Mouse (Mus musculus): ENCODE measurements at regions not wholly inside any gene's neighbourhood (a gene's known extent, or its start where the extent isn't known, plus 50 kb on each side); places are given as distances from the start of the nearest gene placed in this dataset.

- Histone ChIP-seq H3K27ac (ENCODE audit: insufficient read depth, low read depth, low read length, poor library complexity, severe bottlenecking) (no peak overlapping the region), H3K4me3 (ENCODE audit: insufficient read depth in 1 of 2, low read depth in 1 of 2, low read length in 2 of 2, poor library complexity in 1 of 2, severe bottlenecking in 1 of 2) (no peak overlapping the region), H3K36me3 (ENCODE audit: control insufficient read depth, insufficient read depth, low read length, poor library complexity, severe bottlenecking) (no peaks in the 10 kb centered on the region), H3K9ac (ENCODE audit: insufficient read depth, low read depth, low read length, poor library complexity, severe bottlenecking) (no peak overlapping the region), H3K9me3 (ENCODE audit: control insufficient read depth, insufficient read depth, low read depth, low read length) (no peaks in the 10 kb centered on the region), H3K4me1 (ENCODE audit: control insufficient read depth in 2 of 2, insufficient read depth in 2 of 2, low read length in 2 of 2, poor library complexity in 1 of 2) (no peaks in the 10 kb centered on the region)
- TF ChIP-seq CHD2 (IDR thresholded peaks at IDR 0.05; ENCODE audit: low read depth, low read length) (no peak), MAFK (IDR thresholded peaks at IDR 0.05; ENCODE audit: insufficient read depth, low read depth, low read length) (no peak), ZNF384 (IDR thresholded peaks at IDR 0.05; ENCODE audit: low read depth, low read length) (no peak), ZC3H11A (IDR thresholded peaks at IDR 0.05; ENCODE audit: borderline replicate concordance, low read depth, low read length) (no peak), HCFC1 (IDR thresholded peaks at IDR 0.05; ENCODE audit: borderline replicate concordance, insufficient read depth, low read length) (no peak)
- DNase-seq (ENCODE audit: low read depth, low spot score), result no peak
- in situ Hi-C loops (cut with MboI; ENCODE audit: low sequenced_read_pairs in 2 of 2, unreplicated experiment in 2 of 2), result no loop called here
Measured at GRCm38 (mm10) chr12:54453343-54453742, 203.0 kb downstream of the Sptssa start.

- no peak for DNase-seq (ENCODE audit: low read depth, low spot score)
- Histone ChIP-seq H3K36me3 (ENCODE audit: control insufficient read depth, insufficient read depth, low read length, poor library complexity, severe bottlenecking) (no peaks in the 10 kb centered on the region), H3K27ac (ENCODE audit: insufficient read depth, low read depth, low read length, poor library complexity, severe bottlenecking) (no peak overlapping the region), H3K4me3 (ENCODE audit: insufficient read depth in 1 of 2, low read depth in 1 of 2, low read length in 2 of 2, poor library complexity in 1 of 2, severe bottlenecking in 1 of 2) (no peak overlapping the region), H3K4me1 (ENCODE audit: control insufficient read depth in 2 of 2, insufficient read depth in 2 of 2, low read length in 2 of 2, poor library complexity in 1 of 2) (no peaks in the 10 kb centered on the region), H3K9me3 (ENCODE audit: control insufficient read depth, insufficient read depth, low read depth, low read length) (no peaks in the 10 kb centered on the region), H3K9ac (ENCODE audit: insufficient read depth, low read depth, low read length, poor library complexity, severe bottlenecking) (no peak overlapping the region)
- TF ChIP-seq MAFK (IDR thresholded peaks at IDR 0.05; ENCODE audit: insufficient read depth, low read depth, low read length), result no peak
- TF ChIP-seq ZNF384 (IDR thresholded peaks at IDR 0.05; ENCODE audit: low read depth, low read length), result no peak
- TF ChIP-seq HCFC1 (IDR thresholded peaks at IDR 0.05; ENCODE audit: borderline replicate concordance, insufficient read depth, low read length), result no peak
- no peak for TF ChIP-seq ZC3H11A (IDR thresholded peaks at IDR 0.05; ENCODE audit: borderline replicate concordance, low read depth, low read length)
- no peak for TF ChIP-seq CHD2 (IDR thresholded peaks at IDR 0.05; ENCODE audit: low read depth, low read length)
- in situ Hi-C loops (cut with MboI; ENCODE audit: low sequenced_read_pairs in 2 of 2, unreplicated experiment in 2 of 2), result no loop called here
Measured at GRCm38 (mm10) chr12:54450369-54450768, 206.0 kb downstream of the Sptssa start.

GRCm38 (mm10) chr12:54448221-54448620, 208.2 kb downstream of the Sptssa start:
- Histone ChIP-seq H3K9me3 (ENCODE audit: control insufficient read depth, insufficient read depth, low read depth, low read length) (no peaks in the 10 kb centered on the region), H3K27ac (ENCODE audit: insufficient read depth, low read depth, low read length, poor library complexity, severe bottlenecking) (no peak overlapping the region), H3K36me3 (ENCODE audit: control insufficient read depth, insufficient read depth, low read length, poor library complexity, severe bottlenecking) (no peaks in the 10 kb centered on the region), H3K4me3 (ENCODE audit: insufficient read depth in 1 of 2, low read depth in 1 of 2, low read length in 2 of 2, poor library complexity in 1 of 2, severe bottlenecking in 1 of 2) (no peak overlapping the region), H3K4me1 (ENCODE audit: control insufficient read depth in 2 of 2, insufficient read depth in 2 of 2, low read length in 2 of 2, poor library complexity in 1 of 2) (no peaks in the 10 kb centered on the region), H3K9ac (ENCODE audit: insufficient read depth, low read depth, low read length, poor library complexity, severe bottlenecking) (no peak overlapping the region)
- TF ChIP-seq CHD2 (IDR thresholded peaks at IDR 0.05; ENCODE audit: low read depth, low read length), result no peak
- no peak for TF ChIP-seq MAFK (IDR thresholded peaks at IDR 0.05; ENCODE audit: insufficient read depth, low read depth, low read length)
- TF ChIP-seq ZNF384 (IDR thresholded peaks at IDR 0.05; ENCODE audit: low read depth, low read length), result no peak
- no peak for TF ChIP-seq ZC3H11A (IDR thresholded peaks at IDR 0.05; ENCODE audit: borderline replicate concordance, low read depth, low read length)
- TF ChIP-seq HCFC1 (IDR thresholded peaks at IDR 0.05; ENCODE audit: borderline replicate concordance, insufficient read depth, low read length), result no peak
- DNase-seq (ENCODE audit: low read depth, low spot score), result no peak
- in situ Hi-C loops (cut with MboI; ENCODE audit: low sequenced_read_pairs in 2 of 2, unreplicated experiment in 2 of 2), result no loop called here

DNA sequence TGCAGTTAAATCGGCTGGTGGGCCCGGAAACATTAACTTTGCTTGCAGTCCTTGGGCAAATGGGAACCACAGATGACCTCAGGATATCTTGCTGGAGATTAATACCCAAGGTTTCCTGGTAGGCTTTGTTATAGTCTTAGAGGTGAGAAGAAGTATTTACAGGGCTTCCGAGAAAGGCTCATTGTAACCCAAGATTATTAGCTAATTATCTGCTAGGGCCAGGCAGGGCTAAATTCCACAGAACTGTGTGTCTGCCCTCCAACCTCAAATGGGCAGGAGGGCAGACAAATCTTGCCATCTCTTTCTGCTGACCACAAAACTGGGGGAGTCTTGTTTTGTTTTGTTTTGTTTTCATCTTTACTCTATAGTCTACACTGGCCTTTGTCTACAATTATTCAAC, 209.0 kb downstream of the Sptssa start:
- Histone ChIP-seq H3K4me3 (ENCODE audit: insufficient read depth in 1 of 2, low read depth in 1 of 2, low read length in 2 of 2, poor library complexity in 1 of 2, severe bottlenecking in 1 of 2) (no peak overlapping the region), H3K36me3 (ENCODE audit: control insufficient read depth, insufficient read depth, low read length, poor library complexity, severe bottlenecking) (no peaks in the 10 kb centered on the region), H3K9ac (ENCODE audit: insufficient read depth, low read depth, low read length, poor library complexity, severe bottlenecking) (no peak overlapping the region), H3K27ac (ENCODE audit: insufficient read depth, low read depth, low read length, poor library complexity, severe bottlenecking) (no peak overlapping the region), H3K9me3 (ENCODE audit: control insufficient read depth, insufficient read depth, low read depth, low read length) (no peaks in the 10 kb centered on the region), H3K4me1 (ENCODE audit: control insufficient read depth in 2 of 2, insufficient read depth in 2 of 2, low read length in 2 of 2, poor library complexity in 1 of 2) (no peaks in the 10 kb centered on the region)
- TF ChIP-seq MAFK (IDR thresholded peaks at IDR 0.05; ENCODE audit: insufficient read depth, low read depth, low read length) (no peak), CHD2 (IDR thresholded peaks at IDR 0.05; ENCODE audit: low read depth, low read length) (no peak), HCFC1 (IDR thresholded peaks at IDR 0.05; ENCODE audit: borderline replicate concordance, insufficient read depth, low read length) (no peak), ZNF384 (IDR thresholded peaks at IDR 0.05; ENCODE audit: low read depth, low read length) (no peak), ZC3H11A (IDR thresholded peaks at IDR 0.05; ENCODE audit: borderline replicate concordance, low read depth, low read length) (no peak)
- DNase-seq (ENCODE audit: low read depth, low spot score), result no peak
- in situ Hi-C loops (cut with MboI; ENCODE audit: low sequenced_read_pairs in 2 of 2, unreplicated experiment in 2 of 2), result no loop called here

DNA sequence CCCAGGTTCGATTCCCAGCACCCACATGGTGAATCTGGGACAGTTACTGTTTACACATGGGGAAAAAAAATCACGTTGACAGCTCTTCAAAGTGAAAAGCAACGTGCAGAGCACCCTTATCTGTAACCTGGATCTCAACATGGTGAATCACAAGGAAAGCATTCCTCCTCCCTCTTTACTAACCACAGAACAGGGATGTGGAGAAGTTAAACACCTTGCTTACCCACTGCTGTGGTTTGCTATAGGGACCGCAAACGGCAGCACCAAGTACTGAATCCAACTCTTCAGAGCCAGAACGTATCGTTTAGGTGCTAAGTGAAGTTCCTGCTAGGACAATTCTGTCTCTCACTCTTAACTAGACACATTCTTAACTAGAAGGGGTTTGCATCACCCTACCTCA, 210.0 kb downstream of the Sptssa start:
- in situ Hi-C loops (cut with MboI; ENCODE audit: low sequenced_read_pairs in 2 of 2, unreplicated experiment in 2 of 2), result no loop called here
- no peak overlapping the region for H3K27ac ChIP-seq (ENCODE audit: insufficient read depth, low read depth, low read length, poor library complexity, severe bottlenecking)
- H3K4me3 ChIP-seq (ENCODE audit: insufficient read depth in 1 of 2, low read depth in 1 of 2, low read length in 2 of 2, poor library complexity in 1 of 2, severe bottlenecking in 1 of 2), result no peak overlapping the region
- no peaks in the 10 kb centered on the region for H3K4me1 ChIP-seq (ENCODE audit: control insufficient read depth in 2 of 2, insufficient read depth in 2 of 2, low read length in 2 of 2, poor library complexity in 1 of 2)
- TF ChIP-seq MAFK (IDR thresholded peaks at IDR 0.05; ENCODE audit: insufficient read depth, low read depth, low read length) (no peak), ZNF384 (IDR thresholded peaks at IDR 0.05; ENCODE audit: low read depth, low read length) (no peak), ZC3H11A (IDR thresholded peaks at IDR 0.05; ENCODE audit: borderline replicate concordance, low read depth, low read length) (no peak), CHD2 (IDR thresholded peaks at IDR 0.05; ENCODE audit: low read depth, low read length) (no peak), HCFC1 (IDR thresholded peaks at IDR 0.05; ENCODE audit: borderline replicate concordance, insufficient read depth, low read length) (no peak)
- H3K9ac ChIP-seq (ENCODE audit: insufficient read depth, low read depth, low read length, poor library complexity, severe bottlenecking), result no peak overlapping the region
- no peak for DNase-seq (ENCODE audit: low read depth, low spot score)
- no peaks in the 10 kb centered on the region for H3K36me3 ChIP-seq (ENCODE audit: control insufficient read depth, insufficient read depth, low read length, poor library complexity, severe bottlenecking)
- no peaks in the 10 kb centered on the region for H3K9me3 ChIP-seq (ENCODE audit: control insufficient read depth, insufficient read depth, low read depth, low read length)
